Mouse (Mus musculus) forebrain, embryonic 13.5 days (tissue): ENCODE measurements around the gene Syne1. TPM values are rescaled to one million over a fixed set of nuclear protein-coding genes. Genes with fewer than 3 reads are reported as not detected.

Source experiments
- ATAC-seq: fragments of 200-750 bp; cut with Nextera tagmentation; 2 replicates; pipeline ENCODE4 v1.8.0; 2017
- H3K27ac ChIP-seq: fragments of 300-500 bp; sonication (generic); 2 replicates; pipeline ENCODE4 v1.5.1; 2015; ENCODE audit warnings: inconsistent platforms, mild to moderate bottlenecking, moderate library complexity
- H3K27me3 ChIP-seq: fragments of 300-500 bp; sonication (generic); 2 replicates; pipeline ENCODE4 v1.6.1; 2015; ENCODE audit warnings: mild to moderate bottlenecking, inconsistent platforms
- H3K36me3 ChIP-seq: fragments of 300-500 bp; sonication (generic); 2 replicates; pipeline ENCODE4 v1.6.1; 2015; ENCODE audit warnings: mild to moderate bottlenecking, inconsistent platforms; ENCODE audit not compliant: poor library complexity, severe bottlenecking
- H3K4me1 ChIP-seq: fragments of 300-500 bp; sonication (generic); 2 replicates; pipeline ENCODE4 v1.6.1; 2015; ENCODE audit warnings: inconsistent platforms
- H3K4me2 ChIP-seq: fragments of 300-500 bp; sonication (generic); 2 replicates; pipeline ENCODE4 v1.6.1; 2015; ENCODE audit warnings: inconsistent platforms, mild to moderate bottlenecking, moderate library complexity
- H3K4me3 ChIP-seq: fragments of 300-500 bp; sonication (generic); 2 replicates; pipeline ENCODE4 v1.5.1; 2015; ENCODE audit warnings: mild to moderate bottlenecking, inconsistent platforms
- H3K9ac ChIP-seq: fragments of 300-500 bp; sonication (generic); 2 replicates; pipeline ENCODE4 v1.6.1; 2015; ENCODE audit warnings: mild to moderate bottlenecking, inconsistent platforms
- H3K9me3 ChIP-seq: fragments of 300-500 bp; sonication (generic); replicated peaks from 2 replicates; pipeline ENCODE4 v1.6.1; 2016; ENCODE audit warnings: inconsistent platforms
- WGBS: fragments of 180-500 bp; shearing (Covaris S2); methylation state at CpG from one replicate; pipeline ENCODE4 v1.1.7; 2015; 5-methylcytosine and 5-hydroxymethylcytosine counted together
- polyA plus RNA-seq: library from polyadenylated mRNA; unstranded; fragments of >200 nt; fragmentation: Nextera tagmentation; extraction: Ambion mirVana; gene quantifications from 2 replicates; pipeline ENCODE4 v1.2.1, GENCODE M21; 2015

The Syne1 gene
- polyA plus RNA-seq, 1 experiment from 2014 or later = 2.4 TPM

- 90% methylated on average over 4 of the region's 4 CpGs for WGBS
- Histone ChIP-seq H3K9me3 (no peaks in the 10 kb centered on the region), H3K36me3 (no peaks in the 10 kb centered on the region), H3K4me2 (no peak overlapping the region), H3K27me3 (no peaks in the 10 kb centered on the region), H3K4me1 (no peaks in the 10 kb centered on the region), H3K9ac (no peak overlapping the region), H3K27ac (no peak overlapping the region), H3K4me3 (no peak overlapping the region)
- ATAC-seq = no peak
These were observed 169.7 kb downstream of the Syne1 start for GRCm38 (mm10) chr10:5381536-5381935.

- H3K36me3 ChIP-seq = no peaks in the 10 kb centered on the region
- H3K9me3 ChIP-seq = no peaks in the 10 kb centered on the region
- no peak overlapping the region for H3K4me3 ChIP-seq
- no peak for ATAC-seq
- no peak overlapping the region for H3K27ac ChIP-seq
- no peak overlapping the region for H3K4me2 ChIP-seq
- no peak overlapping the region for H3K9ac ChIP-seq
- H3K27me3 ChIP-seq = no peaks in the 10 kb centered on the region
- WGBS = 69% methylated on average over 2 of the region's 2 CpGs
- H3K4me1 ChIP-seq = no peaks in the 10 kb centered on the region
These were observed 172.3 kb downstream of the Syne1 start for GRCm38 (mm10) chr10:5378969-5379368.

DNA sequence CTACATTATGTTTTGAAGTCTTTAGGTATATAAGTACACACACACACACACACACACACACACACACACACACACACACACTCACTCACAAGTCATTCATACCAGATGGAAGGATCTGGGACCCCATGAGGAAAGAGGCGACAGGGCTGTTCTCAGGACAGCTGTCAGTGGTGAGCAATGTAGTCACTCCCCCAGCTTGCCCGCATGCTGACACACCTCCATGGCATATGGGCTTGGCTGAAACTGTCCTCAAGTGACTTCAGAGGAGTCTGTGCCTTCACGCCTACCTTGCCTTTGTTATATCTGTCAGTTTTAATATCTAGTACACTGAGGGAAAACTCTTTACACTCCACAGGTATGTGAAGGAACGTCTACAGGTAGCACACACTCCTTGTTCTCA, 181.7 kb downstream of the Syne1 start:
- Histone ChIP-seq H3K36me3 (no peaks in the 10 kb centered on the region), H3K4me2 (no peak overlapping the region), H3K9ac (no peak overlapping the region), H3K27ac (no peak overlapping the region), H3K9me3 (no peaks in the 10 kb centered on the region), H3K4me3 (no peak overlapping the region), H3K27me3 (no peaks in the 10 kb centered on the region), H3K4me1 (peaks cover 4% of the 10 kb centered on the region; the same call in 1 of the 2 replicates)
- ATAC-seq = 0 out of 2 replicates have a peak, but pooled peaks have one; percentile 27
- WGBS = 82% methylated on average over 4 of the region's 4 CpGs

GRCm38 (mm10) chr10:5368266-5368665, 183.0 kb downstream of the Syne1 start:
- 74% methylated on average over 6 of the region's 6 CpGs for WGBS
- H3K27me3 ChIP-seq = no peaks in the 10 kb centered on the region
- no peak overlapping the region for H3K9ac ChIP-seq
- peaks cover 4% of the 10 kb centered on the region; the same call in 1 of the 2 replicates for H3K4me1 ChIP-seq
- H3K4me2 ChIP-seq = no peak overlapping the region
- 0 out of 2 replicates have a peak, but pooled peaks have one; percentile 36 for ATAC-seq
- H3K36me3 ChIP-seq = no peaks in the 10 kb centered on the region
- no peaks in the 10 kb centered on the region for H3K9me3 ChIP-seq
- no peak overlapping the region for H3K4me3 ChIP-seq
- no peak overlapping the region for H3K27ac ChIP-seq

DNA sequence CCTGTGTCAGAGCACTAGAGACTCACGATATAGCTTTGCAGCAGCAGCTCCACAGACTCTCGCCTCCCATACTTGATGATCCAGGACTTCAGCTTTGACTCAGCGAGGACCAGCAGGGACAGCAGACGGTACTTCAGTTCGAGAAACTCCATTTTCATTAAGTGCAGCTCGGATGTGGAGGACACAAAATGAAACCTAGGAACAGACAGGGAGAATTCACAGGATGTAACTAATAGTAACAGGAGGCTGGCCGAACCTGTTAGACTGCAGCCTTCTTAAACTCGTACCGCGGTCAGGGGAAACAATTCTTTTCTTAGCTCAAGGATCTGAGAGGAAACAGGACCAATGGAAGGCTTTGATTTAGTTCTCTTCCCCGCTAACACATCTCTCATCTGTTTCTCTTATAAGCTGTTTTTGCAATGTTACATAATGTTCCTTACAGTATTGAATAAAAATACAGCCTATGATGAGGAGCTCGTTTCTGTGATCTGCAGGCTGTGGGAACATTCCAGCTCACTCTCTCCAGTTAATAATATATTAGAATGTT, 183.7 kb downstream of the Syne1 start:
- H3K4me3 ChIP-seq = no peak overlapping the region
- H3K9ac ChIP-seq = no peak overlapping the region
- no peaks in the 10 kb centered on the region for H3K27me3 ChIP-seq
- no peaks in the 10 kb centered on the region for H3K9me3 ChIP-seq
- H3K4me2 ChIP-seq = no peak overlapping the region
- H3K36me3 ChIP-seq = no peaks in the 10 kb centered on the region
- ATAC-seq = no peak
- peaks cover 4% of the 10 kb centered on the region; the same call in 1 of the 2 replicates for H3K4me1 ChIP-seq
- no peak overlapping the region for H3K27ac ChIP-seq
- 72% methylated on average over 12 of the region's 12 CpGs for WGBS

DNA sequence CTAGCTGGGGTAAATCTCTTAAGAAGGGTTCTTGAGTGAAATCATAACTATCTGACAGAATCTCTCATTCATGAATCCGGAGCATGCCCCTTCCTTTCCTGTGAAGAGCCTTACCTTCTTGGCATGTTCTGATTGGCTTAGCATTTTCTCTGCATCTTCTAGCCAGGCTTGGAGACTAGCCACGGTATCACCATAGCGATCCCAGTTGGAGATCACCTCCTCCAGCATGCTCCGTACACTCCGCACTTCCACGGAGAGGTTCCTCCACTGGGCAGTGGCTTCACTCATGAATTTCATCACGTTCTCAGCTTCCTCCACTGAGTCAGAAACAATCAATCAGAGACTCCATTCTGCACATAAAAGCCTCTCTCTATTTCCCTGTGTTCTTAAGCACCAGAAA, 190.7 kb downstream of the Syne1 start:
- no peak for ATAC-seq
- H3K4me1 ChIP-seq = no peaks in the 10 kb centered on the region
- no peak overlapping the region for H3K4me2 ChIP-seq
- no peak overlapping the region for H3K27ac ChIP-seq
- no peaks in the 10 kb centered on the region for H3K27me3 ChIP-seq
- no peak overlapping the region for H3K4me3 ChIP-seq
- no peak overlapping the region for H3K9ac ChIP-seq
- 59% methylated on average over 7 of the region's 7 CpGs for WGBS
- H3K9me3 ChIP-seq = no peaks in the 10 kb centered on the region
- H3K36me3 ChIP-seq = no peaks in the 10 kb centered on the region

DNA sequence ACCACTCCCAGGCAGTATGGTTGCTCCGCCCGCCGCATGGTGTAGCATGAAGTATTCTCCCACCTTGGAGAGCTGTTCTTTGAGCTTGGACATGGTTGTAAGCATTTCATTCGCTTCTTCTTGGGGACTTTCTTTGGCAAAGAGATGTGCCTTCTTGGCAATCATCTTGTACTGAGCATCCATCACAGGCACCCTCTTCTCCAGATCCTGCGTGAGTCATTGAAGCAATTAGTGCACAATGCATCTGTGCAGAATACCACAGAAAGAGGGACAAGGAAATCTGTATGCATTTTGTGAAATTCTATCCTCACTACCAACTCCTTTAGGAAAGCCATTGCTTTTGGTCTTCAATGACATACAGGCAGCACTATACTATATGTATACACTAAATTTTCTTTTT, 194.7 kb downstream of the Syne1 start:
- 84% methylated on average over 5 of the region's 5 CpGs for WGBS
- H3K36me3 ChIP-seq = no peaks in the 10 kb centered on the region
- no peak overlapping the region for H3K4me3 ChIP-seq
- H3K4me1 ChIP-seq = no peaks in the 10 kb centered on the region
- H3K9ac ChIP-seq = no peak overlapping the region
- H3K4me2 ChIP-seq = no peak overlapping the region
- no peaks in the 10 kb centered on the region for H3K27me3 ChIP-seq
- H3K27ac ChIP-seq = no peak overlapping the region
- no peaks in the 10 kb centered on the region for H3K9me3 ChIP-seq
- ATAC-seq = no peak

- no peaks in the 10 kb centered on the region for H3K4me1 ChIP-seq
- ATAC-seq = no peak
- no peaks in the 10 kb centered on the region for H3K9me3 ChIP-seq
- no peaks in the 10 kb centered on the region for H3K36me3 ChIP-seq
- H3K4me2 ChIP-seq = no peak overlapping the region
- no peak overlapping the region for H3K27ac ChIP-seq
- 85% methylated on average over 1 of the region's 1 CpGs for WGBS
- H3K27me3 ChIP-seq = no peaks in the 10 kb centered on the region
- H3K4me3 ChIP-seq = no peak overlapping the region
- no peak overlapping the region for H3K9ac ChIP-seq
These were observed 197.9 kb downstream of the Syne1 start for GRCm38 (mm10) chr10:5353390-5353789.

DNA sequence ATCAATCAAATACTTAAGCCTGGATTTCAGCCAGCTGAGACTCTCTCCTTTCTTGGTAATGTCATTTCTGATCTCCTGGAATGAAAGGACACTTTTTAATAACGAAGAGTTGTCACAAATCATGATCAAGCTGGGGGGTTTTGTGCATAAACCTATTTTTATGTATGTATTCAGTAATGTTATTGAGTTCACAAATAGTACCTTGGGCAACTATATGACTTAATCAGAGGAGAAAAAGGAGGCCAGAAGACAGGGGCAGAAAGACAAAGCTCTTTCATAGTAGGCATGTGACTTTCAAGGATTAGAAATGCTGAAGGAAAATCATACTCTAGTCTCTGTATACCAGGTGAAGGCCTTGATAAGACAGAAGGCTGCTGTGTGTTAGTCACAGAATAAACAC, 204.4 kb downstream of the Syne1 start:
- no peaks in the 10 kb centered on the region for H3K27me3 ChIP-seq
- H3K36me3 ChIP-seq = no peaks in the 10 kb centered on the region
- H3K4me1 ChIP-seq = no peaks in the 10 kb centered on the region
- ATAC-seq = no peak
- no peak overlapping the region for H3K4me2 ChIP-seq
- WGBS = 67% methylated on average over 1 of the region's 1 CpGs
- no peaks in the 10 kb centered on the region for H3K9me3 ChIP-seq
- no peak overlapping the region for H3K27ac ChIP-seq
- H3K4me3 ChIP-seq = no peak overlapping the region
- no peak overlapping the region for H3K9ac ChIP-seq

GRCm38 (mm10) chr10:5343211-5343610, 208.1 kb downstream of the Syne1 start:
- H3K27ac ChIP-seq = no peak overlapping the region
- no peak overlapping the region for H3K4me2 ChIP-seq
- WGBS = 47% methylated on average over 4 of the region's 4 CpGs
- no peak for ATAC-seq
- no peak overlapping the region for H3K9ac ChIP-seq
- no peaks in the 10 kb centered on the region for H3K9me3 ChIP-seq
- H3K4me3 ChIP-seq = no peak overlapping the region
- no peaks in the 10 kb centered on the region for H3K36me3 ChIP-seq
- H3K27me3 ChIP-seq = no peaks in the 10 kb centered on the region
- H3K4me1 ChIP-seq = no peaks in the 10 kb centered on the region

- no peaks in the 10 kb centered on the region for H3K36me3 ChIP-seq
- H3K27ac ChIP-seq = no peak overlapping the region
- no peak overlapping the region for H3K4me2 ChIP-seq
- no peaks in the 10 kb centered on the region for H3K9me3 ChIP-seq
- no peak for ATAC-seq
- no peak overlapping the region for H3K9ac ChIP-seq
- H3K4me3 ChIP-seq = no peak overlapping the region
- H3K27me3 ChIP-seq = no peaks in the 10 kb centered on the region
- no peaks in the 10 kb centered on the region for H3K4me1 ChIP-seq
These were observed 214.9 kb downstream of the Syne1 start for GRCm38 (mm10) chr10:5336394-5336793.

- no peak overlapping the region for H3K4me2 ChIP-seq
- H3K36me3 ChIP-seq = no peaks in the 10 kb centered on the region
- WGBS = 91% methylated on average over 5 of the region's 5 CpGs
- no peak overlapping the region for H3K4me3 ChIP-seq
- no peaks in the 10 kb centered on the region for H3K9me3 ChIP-seq
- no peaks in the 10 kb centered on the region for H3K27me3 ChIP-seq
- H3K4me1 ChIP-seq = no peaks in the 10 kb centered on the region
- H3K27ac ChIP-seq = no peak overlapping the region
- no peak overlapping the region for H3K9ac ChIP-seq
- ATAC-seq = no peak
These were observed 218.5 kb downstream of the Syne1 start for GRCm38 (mm10) chr10:5332801-5333200.

DNA sequence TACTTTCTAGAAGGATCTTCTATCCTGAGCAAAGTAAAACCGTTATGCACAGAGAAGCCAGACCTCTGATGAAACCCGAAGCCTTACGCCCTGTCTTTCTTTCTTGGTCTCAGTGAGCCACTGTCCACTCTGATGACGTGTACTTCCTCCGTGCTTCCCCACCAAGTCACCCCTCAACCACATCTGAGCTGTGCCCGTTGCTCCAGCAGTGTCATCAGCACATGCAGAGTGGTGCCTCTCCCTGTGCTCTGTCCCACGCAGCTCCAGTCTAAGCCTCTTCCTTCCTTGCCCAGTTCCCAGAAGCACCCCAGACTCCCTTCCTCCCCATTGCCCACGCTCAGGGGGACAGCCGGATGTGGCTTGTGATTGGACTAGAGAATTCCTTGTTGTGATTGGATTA, 224.6 kb downstream of the Syne1 start:
- 79% methylated on average over 9 of the region's 9 CpGs for WGBS
- no peak for ATAC-seq
- no peak overlapping the region for H3K4me2 ChIP-seq

More for the DNA sequence above, 224.6 kb downstream of the Syne1 start:
- H3K27ac ChIP-seq = no peak overlapping the region
- H3K36me3 ChIP-seq = no peaks in the 10 kb centered on the region
- no peak overlapping the region for H3K4me3 ChIP-seq
- H3K9ac ChIP-seq = no peak overlapping the region
- H3K9me3 ChIP-seq = no peaks in the 10 kb centered on the region
- H3K27me3 ChIP-seq = no peaks in the 10 kb centered on the region
- H3K4me1 ChIP-seq = no peaks in the 10 kb centered on the region
